Mouse (Mus musculus): Measurements from ENCODE around the gene Ifrd2.
"Not testable (repeated sequence)": the region's sequence is repeated elsewhere in the genome, so short reads cannot be mapped to it uniquely, and the experiment has no call there.

Gene Ifrd2

GRCm38 (mm10) chr9:107551117-107551889 is 36.1 kb upstream of the Ifrd2 start, which contains the start of gene Rassf1:
Gene Rassf1 (plus strand): TSS chr9:107551555.
- no peak for DNase-seq (ENCODE audit: low read depth in 1 of 2, low spot score in 2 of 2)

DNA sequence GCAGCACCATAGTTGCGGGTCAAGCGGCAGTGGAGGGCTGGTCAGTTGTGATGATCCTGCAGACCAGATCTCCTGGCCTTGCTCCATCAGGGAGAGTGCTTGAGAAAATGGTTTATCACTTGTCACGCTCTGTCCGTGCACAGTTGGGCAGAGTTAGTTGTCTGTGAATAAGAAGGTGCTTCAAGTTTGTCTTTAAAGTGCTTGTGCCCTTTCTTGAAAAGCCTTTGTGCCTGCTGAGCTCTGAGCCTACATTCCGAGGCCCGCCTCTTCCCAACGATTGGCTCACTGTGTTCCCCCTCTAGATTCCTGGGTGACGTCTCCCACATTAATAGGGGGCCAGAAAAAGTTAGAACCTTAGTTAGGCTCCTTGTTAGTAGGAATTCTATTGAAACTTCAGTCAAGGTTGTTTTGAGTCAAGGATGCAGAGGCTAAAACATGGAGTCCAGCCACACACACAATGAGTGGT is 35.5 kb upstream of the Ifrd2 start:
- no peak for DNase-seq (ENCODE audit: low read depth in 1 of 2, low spot score in 2 of 2)

DNA sequence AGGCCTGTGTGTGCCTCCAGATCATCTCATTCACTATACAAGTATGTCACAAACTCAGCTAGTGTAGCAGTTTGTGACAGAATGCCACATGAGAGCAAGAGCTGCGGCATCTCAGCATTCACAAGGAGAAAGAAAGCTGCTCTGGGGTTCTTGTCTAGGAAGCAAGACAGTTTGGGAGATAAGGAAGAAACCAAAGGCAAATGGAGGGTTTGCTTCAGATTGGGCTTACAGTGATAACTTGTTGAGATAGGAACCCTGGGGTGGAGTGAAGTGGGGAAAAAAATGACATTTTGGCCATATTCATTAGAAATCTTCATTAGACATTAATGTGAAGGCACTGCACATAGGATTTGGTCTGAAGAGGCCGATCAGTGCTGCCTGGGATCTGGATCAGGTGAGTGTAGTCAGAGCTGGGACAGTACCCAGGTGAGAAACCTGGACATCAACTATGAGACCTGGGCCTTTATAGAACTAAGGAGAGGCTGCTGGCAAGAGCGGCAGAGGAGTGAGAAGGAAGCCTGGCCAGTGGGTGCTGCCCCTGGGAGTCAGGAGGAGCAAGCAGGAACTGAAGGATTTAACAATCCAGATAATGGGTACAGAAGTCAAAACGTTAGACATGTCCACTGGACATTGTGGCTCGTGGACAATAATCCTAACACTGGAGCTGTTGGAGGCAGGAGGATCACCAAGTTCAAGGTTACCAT is 34.6 kb upstream of the Ifrd2 start:
- no peak for DNase-seq (ENCODE audit: low read depth in 1 of 2, low spot score in 2 of 2)

GRCm38 (mm10) chr9:107553541-107554318 is 33.7 kb upstream of the Ifrd2 start:
- DNase-seq (ENCODE audit: low read depth in 1 of 2, low spot score in 2 of 2): no peak

DNA sequence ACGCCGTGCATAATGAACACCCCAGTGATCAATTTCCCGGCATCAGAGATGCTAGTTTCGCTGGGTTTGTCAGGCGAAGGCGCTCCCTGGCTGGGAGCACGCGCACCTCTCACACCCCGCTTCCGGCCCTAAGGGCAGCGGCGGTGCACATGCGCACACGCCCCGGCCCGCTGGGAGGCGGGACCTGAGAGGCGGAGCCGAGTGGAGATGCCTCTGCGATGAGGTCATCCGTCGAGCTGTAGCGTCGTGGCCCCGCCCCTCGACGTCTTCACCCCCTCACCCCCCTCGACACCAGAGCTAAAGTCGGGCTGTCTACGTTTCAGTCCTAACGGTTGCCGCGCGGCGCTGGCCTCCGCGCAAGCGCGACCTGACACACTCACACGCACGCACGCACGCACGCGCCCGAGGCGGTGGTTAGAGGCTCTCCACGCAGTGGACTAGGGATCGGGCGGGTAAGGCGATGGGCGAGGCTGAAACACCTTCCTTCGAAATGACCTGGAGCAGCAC is 33.1 kb upstream of the Ifrd2 start:
- DNase-seq (ENCODE audit: low read depth in 1 of 2, low spot score in 2 of 2): peak; percentile 86 to 89

GRCm38 (mm10) chr9:107555031-107555457 is 32.4 kb upstream of the Ifrd2 start:
- DNase-seq (ENCODE audit: low read depth in 1 of 2, low spot score in 2 of 2): peak; percentile 75 to 76

GRCm38 (mm10) chr9:107555701-107556100 is 31.7 kb upstream of the Ifrd2 start:
- no peak for DNase-seq (ENCODE audit: low read depth in 1 of 2, low spot score in 2 of 2)

- DNase-seq (ENCODE audit: low read depth in 1 of 2, low spot score in 2 of 2): no peak
Measured at GRCm38 (mm10) chr9:107556346-107556745, 31.1 kb upstream of the Ifrd2 start.

GRCm38 (mm10) chr9:107563029-107563581 is 24.3 kb upstream of the Ifrd2 start, which contains the start of gene Tusc2:
Gene Tusc2 (plus strand): TSS chr9:107563255.
- peak; percentile 81 to 85 for DNase-seq (ENCODE audit: low read depth in 1 of 2, low spot score in 2 of 2)

- DNase-seq (ENCODE audit: low read depth in 1 of 2, low spot score in 2 of 2): not testable (repeated sequence)
Measured at GRCm38 (mm10) chr9:107565556-107565955, 21.9 kb upstream of the Ifrd2 start.

DNA sequence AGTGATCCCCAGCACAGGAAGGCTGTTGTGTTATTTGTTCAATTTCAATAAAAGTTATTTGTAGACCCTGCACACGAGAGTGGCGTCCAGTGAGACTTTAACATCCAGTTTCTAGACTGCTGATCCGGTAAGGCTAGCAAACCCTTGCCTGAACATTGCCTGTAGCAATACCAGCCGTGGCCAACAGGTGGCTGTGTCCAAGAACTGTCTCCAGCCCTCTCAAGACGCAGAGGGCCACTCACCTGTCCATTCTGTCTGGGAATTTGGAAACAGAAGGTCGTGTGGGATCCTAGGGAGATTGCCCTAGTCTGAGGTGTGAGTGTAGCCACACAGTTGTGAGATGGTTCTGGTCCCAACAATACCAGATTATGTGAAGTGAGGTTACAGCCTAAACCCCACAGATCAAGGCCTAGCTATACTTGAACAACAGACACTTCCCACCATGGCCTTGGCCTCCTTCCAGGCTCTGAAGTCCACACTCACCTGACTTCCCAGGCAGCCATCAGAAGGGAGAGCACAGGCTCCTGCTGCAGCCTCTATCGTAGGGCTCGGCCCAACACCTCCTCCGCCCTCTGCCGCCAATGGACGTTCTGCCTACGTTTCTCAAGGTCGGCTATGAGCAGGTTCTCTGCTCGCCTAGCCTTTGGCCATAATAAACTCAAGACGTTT is 21.3 kb upstream of the Ifrd2 start:
- peak in 1 of 2 experiments; percentile 61 for DNase-seq (ENCODE audit: low read depth in 1 of 2, low spot score in 2 of 2)

DNA sequence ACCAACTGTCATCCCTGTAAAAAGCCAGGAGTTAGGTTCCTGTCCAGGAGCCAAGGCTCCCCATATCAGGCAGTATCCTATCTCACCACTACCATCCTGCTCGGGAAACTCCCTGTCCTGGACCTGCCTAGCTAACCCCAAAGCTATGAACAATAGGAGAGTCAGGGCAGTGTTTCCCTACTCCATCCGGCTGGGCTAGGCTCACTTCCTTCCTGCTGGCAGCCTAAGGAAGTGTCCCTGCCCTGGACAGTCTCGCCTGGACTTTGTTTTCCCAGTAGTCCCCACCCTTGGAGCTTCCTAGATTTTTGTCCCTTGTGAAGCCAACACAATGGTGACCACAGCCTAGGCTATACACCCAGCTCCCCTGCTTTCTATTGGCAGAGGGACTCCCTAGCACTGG is 20.6 kb upstream of the Ifrd2 start:
- DNase-seq (ENCODE audit: low read depth in 1 of 2, low spot score in 2 of 2): no peak

DNA sequence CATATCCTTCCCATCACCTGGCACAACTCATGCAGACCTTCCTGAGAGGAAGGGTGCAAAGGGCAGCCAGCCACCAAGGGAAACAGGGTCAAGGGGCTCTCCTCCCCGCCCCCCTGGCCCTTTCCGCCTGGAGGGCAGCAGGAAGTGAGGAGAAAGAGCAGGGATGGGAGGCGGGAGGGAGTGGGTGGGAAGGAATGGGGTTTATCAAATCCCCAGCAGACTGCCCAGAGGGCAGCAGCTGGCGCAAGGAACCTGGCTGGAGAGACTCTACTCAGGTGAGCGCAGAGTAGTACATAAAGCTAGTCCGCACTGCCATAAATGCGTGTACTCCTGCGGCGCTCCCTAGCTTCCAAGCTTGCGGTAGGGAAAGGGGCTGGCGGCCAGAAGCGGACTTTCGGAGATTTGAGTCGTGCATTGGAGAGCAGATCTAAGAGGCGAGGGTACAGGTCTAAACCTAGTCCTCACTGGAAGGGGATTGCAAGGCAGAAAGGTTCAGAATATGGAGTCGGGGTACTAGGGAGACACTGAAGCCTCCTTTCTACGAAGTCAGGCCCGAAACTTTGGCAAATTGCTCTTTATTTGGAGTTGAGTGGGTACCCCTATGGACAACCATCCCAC is 19.6 kb upstream of the Ifrd2 start, which contains the start of gene Hyal2:
Gene Hyal2, plus strand, starts transcription at position 244 of the 618 bp plus-strand sequence.
- no peak for DNase-seq (ENCODE audit: low read depth in 1 of 2, low spot score in 2 of 2)

- DNase-seq (ENCODE audit: low read depth in 1 of 2, low spot score in 2 of 2): peak in 1 of 2 experiments; percentile 64
Measured at GRCm38 (mm10) chr9:107568331-107569261, 18.8 kb upstream of the Ifrd2 start.

DNA sequence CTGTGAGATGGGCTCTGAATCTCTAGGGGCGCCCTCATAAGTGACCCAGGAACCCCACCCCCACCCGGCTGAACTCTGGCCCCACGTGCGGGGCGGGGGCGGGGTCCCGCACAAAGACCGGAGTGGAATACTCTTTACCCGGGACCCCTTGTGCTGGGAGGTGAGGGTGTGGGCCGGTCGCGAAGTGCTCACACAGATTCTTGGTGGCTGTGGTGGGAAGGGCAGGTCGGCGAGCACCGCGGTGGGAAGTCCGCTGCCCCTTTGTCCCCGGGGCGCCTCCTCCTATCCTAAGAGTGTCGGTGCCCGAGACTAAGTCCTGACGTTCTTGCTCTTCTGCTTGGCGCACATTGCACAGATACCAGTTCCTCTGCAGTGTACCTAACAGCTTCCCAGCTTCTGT is 18.2 kb upstream of the Ifrd2 start:
- DNase-seq (ENCODE audit: low read depth in 1 of 2, low spot score in 2 of 2): no peak

GRCm38 (mm10) chr9:107570016-107570415 is 17.4 kb upstream of the Ifrd2 start:
- no peak for DNase-seq (ENCODE audit: low read depth in 1 of 2, low spot score in 2 of 2)

DNA sequence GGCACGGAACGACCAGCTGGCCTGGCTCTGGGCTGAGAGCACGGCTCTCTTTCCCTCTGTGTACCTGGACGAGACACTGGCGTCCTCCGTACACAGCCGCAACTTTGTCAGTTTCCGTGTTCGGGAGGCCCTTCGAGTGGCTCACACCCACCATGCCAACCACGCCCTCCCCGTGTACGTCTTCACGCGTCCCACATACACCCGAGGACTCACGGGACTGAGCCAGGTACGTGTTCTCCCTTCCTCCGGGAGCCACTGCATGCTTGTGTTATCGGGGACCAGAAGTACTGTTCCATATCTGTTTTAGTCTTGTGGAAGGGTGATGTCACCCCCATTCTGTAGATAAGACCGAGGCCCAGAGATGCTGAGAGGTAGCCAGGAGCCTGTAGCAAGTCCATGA is 16.6 kb upstream of the Ifrd2 start:
- DNase-seq (ENCODE audit: low read depth in 1 of 2, low spot score in 2 of 2): no peak

- no peak for DNase-seq (ENCODE audit: low read depth in 1 of 2, low spot score in 2 of 2)
Measured at GRCm38 (mm10) chr9:107571534-107572326, 15.7 kb upstream of the Ifrd2 start.
